Mouse (Mus musculus) stomach, embryonic 14.5 days (tissue): ENCODE data around the gene Spata1. TPM values are rescaled to one million over a fixed set of nuclear protein-coding genes. Genes with fewer than 3 reads are reported as not detected.

Experiments used
- ATAC-seq: fragments of 200-750 bp; cut with Nextera tagmentation; 2 replicates; pipeline ENCODE4 v1.8.0; 2017; ENCODE audit warnings: low read depth, moderate TSS enrichment; ENCODE audit not compliant: insufficient number of reproducible peaks, insufficient read depth, low FRiP score
- H3K27ac ChIP-seq: fragments of 300-500 bp; sonication (generic); 2 replicates; pipeline ENCODE4 v1.5.1; 2014; ENCODE audit warnings: mild to moderate bottlenecking, low read length, moderate library complexity, mixed read lengths
- H3K27me3 ChIP-seq: fragments of 300-500 bp; sonication (generic); 2 replicates; pipeline ENCODE4 v1.6.1; 2014; ENCODE audit warnings: low read length, control low read depth, mixed read lengths; ENCODE audit not compliant: control insufficient read depth, insufficient read depth
- H3K36me3 ChIP-seq: fragments of 300-500 bp; sonication (generic); 2 replicates; pipeline ENCODE4 v1.6.1; 2014; ENCODE audit warnings: mild to moderate bottlenecking, control low read depth, low read length, moderate library complexity, mixed read lengths; ENCODE audit not compliant: control insufficient read depth, insufficient read depth
- H3K4me1 ChIP-seq: fragments of 300-500 bp; sonication (generic); 2 replicates; pipeline ENCODE4 v1.6.1; 2014; ENCODE audit warnings: low read length, control low read depth, mixed read lengths; ENCODE audit not compliant: control insufficient read depth, insufficient read depth
- H3K4me2 ChIP-seq: fragments of 300-500 bp; sonication (generic); replicated peaks from 2 replicates; pipeline ENCODE4 v1.6.1; 2014; ENCODE audit warnings: low read depth, low read length, control low read depth
- H3K4me3 ChIP-seq: fragments of 300-500 bp; sonication (generic); 2 replicates; pipeline ENCODE4 v1.5.1; 2014; ENCODE audit warnings: low read depth, low read length, control low read depth
- H3K9ac ChIP-seq: fragments of 300-500 bp; sonication (generic); replicated peaks from 2 replicates; pipeline ENCODE4 v1.6.1; 2014; ENCODE audit warnings: low read depth, mild to moderate bottlenecking, control low read depth, low read length, moderate library complexity, mixed read lengths
- H3K9me3 ChIP-seq: fragments of 300-500 bp; sonication (generic); 2 replicates; pipeline ENCODE4 v1.6.1; 2016; ENCODE audit warnings: low read depth, low read length, control low read depth; ENCODE audit not compliant: control insufficient read depth
- WGBS: fragments of 180-500 bp; shearing (Covaris S2); extraction: QIAGEN DNeasy Blood & Tissue Kit; methylation state at CpG from one replicate; pipeline ENCODE4 v1.1.7; 2014; 5-methylcytosine and 5-hydroxymethylcytosine counted together
- polyA plus RNA-seq: library from polyadenylated mRNA; unstranded; fragments of >200 nt; fragmentation: Nextera tagmentation; extraction: Ambion mirVana; gene quantifications from 2 replicates; pipeline ENCODE4 v1.2.1, GENCODE M21; 2014

The Spata1 gene
- polyA plus RNA-seq, 1 experiment from 2014 or later: 6.3 TPM

- Histone ChIP-seq H3K27me3 (no peaks in the 10 kb centered on the region), H3K4me2 (no peak overlapping the region), H3K27ac (no peak overlapping the region), H3K36me3 (no peaks in the 10 kb centered on the region), H3K9me3 (no peaks in the 10 kb centered on the region), H3K9ac (no peak overlapping the region), H3K4me3 (no peak overlapping the region), H3K4me1 (no peaks in the 10 kb centered on the region)
- WGBS: 94% methylated on average over 3 of the region's 3 CpGs
- ATAC-seq: no peak
Measured at GRCm38 (mm10) chr3:146474428-146474827, 25.1 kb downstream of the Spata1 start.

- no peak overlapping the region for H3K4me3 ChIP-seq
- no peaks in the 10 kb centered on the region for H3K27me3 ChIP-seq
- H3K4me1 ChIP-seq: no peaks in the 10 kb centered on the region
- no peaks in the 10 kb centered on the region for H3K9me3 ChIP-seq
- no peaks in the 10 kb centered on the region for H3K36me3 ChIP-seq
- no peak overlapping the region for H3K27ac ChIP-seq
- no peak for ATAC-seq
- no peak overlapping the region for H3K4me2 ChIP-seq
- no peak overlapping the region for H3K9ac ChIP-seq
Measured at GRCm38 (mm10) chr3:146473741-146474140, 25.8 kb downstream of the Spata1 start.

GRCm38 (mm10) chr3:146472657-146473056 is 26.9 kb downstream of the Spata1 start:
- 53% methylated on average over 4 of the region's 4 CpGs for WGBS
- Histone ChIP-seq H3K36me3 (no peaks in the 10 kb centered on the region), H3K9ac (no peak overlapping the region), H3K27me3 (no peaks in the 10 kb centered on the region), H3K4me1 (no peaks in the 10 kb centered on the region), H3K4me2 (no peak overlapping the region), H3K4me3 (no peak overlapping the region), H3K9me3 (no peaks in the 10 kb centered on the region), H3K27ac (no peak overlapping the region)
- no peak for ATAC-seq

GRCm38 (mm10) chr3:146469226-146469625 is 30.3 kb downstream of the Spata1 start:
- Histone ChIP-seq H3K27me3 (no peaks in the 10 kb centered on the region), H3K9me3 (no peaks in the 10 kb centered on the region), H3K36me3 (no peaks in the 10 kb centered on the region), H3K9ac (no peak overlapping the region), H3K27ac (no peak overlapping the region), H3K4me2 (no peak overlapping the region), H3K4me3 (no peak overlapping the region), H3K4me1 (no peaks in the 10 kb centered on the region)
- no peak for ATAC-seq
- 56% methylated on average over 2 of the region's 2 CpGs for WGBS

GRCm38 (mm10) chr3:146462939-146463338 is 36.6 kb downstream of the Spata1 start:
- Histone ChIP-seq H3K27ac (no peak overlapping the region), H3K4me2 (no peak overlapping the region), H3K36me3 (no peaks in the 10 kb centered on the region), H3K9me3 (no peaks in the 10 kb centered on the region), H3K4me3 (no peak overlapping the region), H3K9ac (no peak overlapping the region), H3K27me3 (no peaks in the 10 kb centered on the region), H3K4me1 (no peaks in the 10 kb centered on the region)
- no peak for ATAC-seq
- WGBS: 62% methylated on average over 2 of the region's 2 CpGs

- no peak for ATAC-seq
- Histone ChIP-seq H3K9me3 (no peaks in the 10 kb centered on the region), H3K4me1 (no peaks in the 10 kb centered on the region), H3K4me2 (peak overlapping the region; percentile 51; the same call in 1 of the 2 replicates), H3K9ac (no peak overlapping the region), H3K36me3 (no peaks in the 10 kb centered on the region), H3K27ac (no peak overlapping the region), H3K27me3 (no peaks in the 10 kb centered on the region), H3K4me3 (peak overlapping the region; percentile 49; the same call in 1 of the 2 replicates)
- WGBS: 88% methylated on average over 5 of the region's 5 CpGs
Measured at GRCm38 (mm10) chr3:146451375-146451774, 48.2 kb downstream of the Spata1 start.

GRCm38 (mm10) chr3:146450371-146450841 is 49.1 kb downstream of the Spata1 start:
- H3K27me3 ChIP-seq: no peaks in the 10 kb centered on the region
- no peaks in the 10 kb centered on the region for H3K36me3 ChIP-seq
- peak overlapping the region; percentile 73 for H3K27ac ChIP-seq
- ATAC-seq: peak; percentile 100
- H3K4me1 ChIP-seq: no peaks in the 10 kb centered on the region
- peak overlapping the region; percentile 49 for H3K4me3 ChIP-seq
- H3K4me2 ChIP-seq: peak overlapping the region; percentile 51
- H3K9ac ChIP-seq: peak overlapping the region; percentile 41
- H3K9me3 ChIP-seq: no peaks in the 10 kb centered on the region
- under 1% methylated on average over 29 of the region's 29 CpGs for WGBS

- H3K9ac ChIP-seq: peak within 1 kb of the TSS; percentile 41
- H3K9me3 ChIP-seq: no peaks in the 10 kb centered on the region
- no peaks in the 10 kb centered on the region for H3K27me3 ChIP-seq
- no peaks in the 10 kb centered on the region for H3K36me3 ChIP-seq
- H3K4me2 ChIP-seq: peak within 1 kb of the TSS; percentile 51
- H3K27ac ChIP-seq: peak within 1 kb of the TSS; percentile 73
- no peaks in the 10 kb centered on the region for H3K4me1 ChIP-seq
- H3K4me3 ChIP-seq: peak within 1 kb of the TSS; percentile 49
- 43% methylated on average over 9 of the region's 9 CpGs for WGBS
- ATAC-seq: no peak
Measured at GRCm38 (mm10) chr3:146449745-146450250, 49.8 kb downstream of the Spata1 start, which contains the start of gene Ctbs. TSS of gene Ctbs (plus strand) at chr3:146449795.

- no peaks in the 10 kb centered on the region for H3K4me1 ChIP-seq
- no peak overlapping the region for H3K9ac ChIP-seq
- no peak overlapping the region for H3K4me3 ChIP-seq
- H3K36me3 ChIP-seq: no peaks in the 10 kb centered on the region
- H3K9me3 ChIP-seq: no peaks in the 10 kb centered on the region
- H3K27ac ChIP-seq: no peak overlapping the region
- H3K27me3 ChIP-seq: no peaks in the 10 kb centered on the region
- ATAC-seq: no peak
- H3K4me2 ChIP-seq: no peak overlapping the region
- 74% methylated on average over 6 of the region's 6 CpGs for WGBS
Measured at GRCm38 (mm10) chr3:146448969-146449368, 50.6 kb downstream of the Spata1 start.
